Mouse (Mus musculus): ENCODE measurements around the gene Slc44a5. TPM values are rescaled to one million over a fixed set of nuclear protein-coding genes. Genes with fewer than 3 reads are reported as not detected.

Slc44a5 gene
- polyA plus RNA-seq, 1 experiment from 2014 or later: 9.9 TPM

- Histone ChIP-seq H3K4me2 (no peak overlapping the region), H3K4me1 (peaks cover 5% of the 10 kb centered on the region; the same call in 1 of the 2 replicates), H3K9me3 (no peaks in the 10 kb centered on the region), H3K9ac (no peak overlapping the region), H3K36me3 (replicated peaks) (no peaks in the 10 kb centered on the region), H3K27me3 (replicated peaks) (no peaks in the 10 kb centered on the region), H3K27ac (no peak overlapping the region), H3K4me3 (no peak overlapping the region)
- ATAC-seq (replicated peaks): no peak; the same call in 1 of the 2 replicates
- WGBS: 92% methylated on average over 4 of the region's 4 CpGs
These were observed 142.2 kb downstream of the Slc44a5 start for GRCm38 (mm10) chr3:154115478-154115877.

- no peaks in the 10 kb centered on the region for H3K36me3 ChIP-seq (replicated peaks)
- no peak overlapping the region for H3K4me3 ChIP-seq
- H3K4me1 ChIP-seq: peaks cover 5% of the 10 kb centered on the region; the same call in 1 of the 2 replicates
- no peaks in the 10 kb centered on the region for H3K27me3 ChIP-seq (replicated peaks)
- H3K9ac ChIP-seq: no peak overlapping the region
- H3K27ac ChIP-seq: no peak overlapping the region
- no peaks in the 10 kb centered on the region for H3K9me3 ChIP-seq
- ATAC-seq (replicated peaks): no peak
- H3K4me2 ChIP-seq: no peak overlapping the region
- 76% methylated on average over 5 of the region's 5 CpGs for WGBS
These were observed 142.8 kb downstream of the Slc44a5 start for GRCm38 (mm10) chr3:154116000-154116399.

DNA sequence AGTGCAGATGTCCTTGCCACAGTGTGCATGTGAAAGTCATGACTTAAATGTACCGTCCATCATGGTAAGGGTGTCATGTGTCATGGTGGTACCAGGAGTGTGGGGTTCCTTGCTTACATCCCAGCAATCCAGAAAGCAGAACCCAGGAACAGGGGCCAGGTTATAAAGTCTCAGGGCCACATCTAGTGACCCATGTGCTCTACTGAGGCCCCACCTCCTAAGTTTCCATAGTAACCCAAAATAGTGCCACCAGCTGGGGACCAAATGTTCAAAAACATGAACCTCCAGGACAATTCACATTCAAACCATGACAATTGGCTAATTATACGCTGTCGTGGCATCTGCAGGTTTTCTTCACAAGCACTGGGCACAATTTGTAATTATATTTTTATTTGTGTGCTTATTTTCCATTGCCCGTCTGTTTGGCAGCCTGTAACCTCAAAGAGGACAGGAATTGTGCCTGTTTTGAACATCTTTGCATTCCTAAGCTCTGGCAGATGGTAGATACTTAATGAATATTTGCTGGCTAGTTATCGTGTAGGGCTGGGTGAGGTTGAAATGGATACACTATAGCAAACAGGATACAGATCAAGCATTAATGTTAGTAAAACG is 145.9 kb downstream of the Slc44a5 start:
- no peak overlapping the region for H3K9ac ChIP-seq
- 38% methylated on average over 6 of the region's 6 CpGs for WGBS
- H3K36me3 ChIP-seq (replicated peaks): no peaks in the 10 kb centered on the region
- no peak overlapping the region for H3K4me3 ChIP-seq
- H3K27me3 ChIP-seq (replicated peaks): no peaks in the 10 kb centered on the region
- no peaks in the 10 kb centered on the region for H3K9me3 ChIP-seq
- no peak overlapping the region for H3K4me2 ChIP-seq
- H3K27ac ChIP-seq: no peak overlapping the region
- peaks cover 5% of the 10 kb centered on the region; the same call in 1 of the 2 replicates for H3K4me1 ChIP-seq
- no peak for ATAC-seq (replicated peaks)

DNA sequence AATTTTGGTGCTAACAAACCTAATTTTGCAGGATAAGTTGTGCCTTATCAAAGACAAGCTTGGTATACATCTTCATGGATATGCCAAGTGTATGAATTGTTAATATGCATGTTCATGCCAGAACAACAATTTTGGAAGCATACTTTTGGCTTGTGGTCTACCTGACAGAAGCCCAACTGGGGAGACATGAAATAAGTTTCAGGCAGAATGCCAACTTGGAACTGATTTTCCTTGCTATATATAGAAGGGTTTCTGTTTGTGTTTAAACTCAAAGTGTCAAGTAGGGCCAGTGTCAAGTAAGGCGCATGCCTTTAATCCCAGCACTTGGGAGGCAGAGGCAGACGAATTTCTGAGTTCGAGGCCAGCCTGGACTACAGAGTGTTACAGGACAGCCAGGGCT is 149.3 kb downstream of the Slc44a5 start:
- Histone ChIP-seq H3K4me3 (no peak overlapping the region), H3K27ac (no peak overlapping the region), H3K9ac (no peak overlapping the region), H3K36me3 (replicated peaks) (no peaks in the 10 kb centered on the region), H3K9me3 (no peaks in the 10 kb centered on the region), H3K4me2 (no peak overlapping the region), H3K27me3 (replicated peaks) (no peaks in the 10 kb centered on the region), H3K4me1 (peaks cover 17% of the 10 kb centered on the region; the same call in 1 of the 2 replicates)
- no peak for ATAC-seq (replicated peaks)
- 95% methylated on average over 3 of the region's 3 CpGs for WGBS

- 16% methylated on average over 15 of the region's 15 CpGs for WGBS
- Histone ChIP-seq H3K4me2 (no peak overlapping the region), H3K9me3 (no peaks in the 10 kb centered on the region), H3K4me3 (no peak overlapping the region), H3K36me3 (replicated peaks) (no peaks in the 10 kb centered on the region), H3K27ac (no peak overlapping the region), H3K4me1 (peaks cover 12% of the 10 kb centered on the region; the same call in 1 of the 2 replicates), H3K27me3 (replicated peaks) (no peaks in the 10 kb centered on the region), H3K9ac (no peak overlapping the region)
- peak; percentile 87 for ATAC-seq (replicated peaks)
These were observed 151.8 kb downstream of the Slc44a5 start for GRCm38 (mm10) chr3:154124890-154125575.

- 24% methylated on average over 7 of the region's 7 CpGs for WGBS
These were observed 152.6 kb downstream of the Slc44a5 start for GRCm38 (mm10) chr3:154125768-154126376.

GRCm38 (mm10) chr3:154127246-154127645 is 154.0 kb downstream of the Slc44a5 start:
- H3K27me3 ChIP-seq (replicated peaks): no peaks in the 10 kb centered on the region
- no peak overlapping the region for H3K4me3 ChIP-seq
- peaks cover 12% of the 10 kb centered on the region; the same call in 1 of the 2 replicates for H3K4me1 ChIP-seq
- WGBS: 77% methylated on average over 3 of the region's 3 CpGs
- no peak overlapping the region for H3K4me2 ChIP-seq
- H3K27ac ChIP-seq: no peak overlapping the region
- no peaks in the 10 kb centered on the region for H3K36me3 ChIP-seq (replicated peaks)
- no peak for ATAC-seq (replicated peaks)
- no peak overlapping the region for H3K9ac ChIP-seq
- H3K9me3 ChIP-seq: no peaks in the 10 kb centered on the region

More at GRCm38 (mm10) chr3:154125768-154126376, 152.6 kb downstream of the Slc44a5 start:
- Histone ChIP-seq H3K4me2 (no peak overlapping the region), H3K9me3 (no peaks in the 10 kb centered on the region), H3K27ac (no peak overlapping the region), H3K4me3 (no peak overlapping the region), H3K4me1 (peaks cover 12% of the 10 kb centered on the region; the same call in 1 of the 2 replicates), H3K36me3 (replicated peaks) (no peaks in the 10 kb centered on the region), H3K27me3 (replicated peaks) (no peaks in the 10 kb centered on the region), H3K9ac (no peak overlapping the region)
- peak; percentile 21; the same call in 1 of the 2 replicates for ATAC-seq (replicated peaks)

DNA sequence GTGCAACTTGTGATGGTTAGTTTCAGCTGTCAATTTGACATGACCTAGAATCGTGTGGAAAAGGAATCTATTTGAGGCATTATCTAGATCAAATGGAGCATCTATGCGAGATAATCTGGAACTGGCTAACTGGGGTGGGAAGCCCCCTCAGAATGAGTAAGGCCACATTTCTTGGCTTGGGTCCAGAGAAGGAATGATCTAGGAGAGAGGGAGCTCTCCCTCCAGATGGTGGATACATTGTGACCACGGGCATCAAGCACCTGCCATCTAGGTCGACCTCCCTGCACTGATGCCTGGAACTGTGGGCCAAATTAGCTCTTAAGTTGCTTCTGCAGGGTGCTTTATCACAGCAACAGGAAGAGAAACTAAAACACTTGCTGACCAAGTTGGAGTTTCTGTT is 155.8 kb downstream of the Slc44a5 start:
- ATAC-seq (replicated peaks): no peak
- WGBS: 68% methylated on average over 4 of the region's 4 CpGs
- Histone ChIP-seq H3K27me3 (replicated peaks) (no peaks in the 10 kb centered on the region), H3K36me3 (replicated peaks) (no peaks in the 10 kb centered on the region), H3K9me3 (no peaks in the 10 kb centered on the region), H3K4me2 (no peak overlapping the region), H3K27ac (no peak overlapping the region), H3K4me1 (peaks cover 12% of the 10 kb centered on the region; the same call in 1 of the 2 replicates), H3K9ac (no peak overlapping the region), H3K4me3 (no peak overlapping the region)

- H3K36me3 ChIP-seq (replicated peaks): no peaks in the 10 kb centered on the region
- no peaks in the 10 kb centered on the region for H3K9me3 ChIP-seq
- no peak overlapping the region for H3K27ac ChIP-seq
- H3K4me1 ChIP-seq: peaks cover 4% of the 10 kb centered on the region; the same call in 1 of the 2 replicates
- ATAC-seq (replicated peaks): no peak
- no peak overlapping the region for H3K4me2 ChIP-seq
- 90% methylated on average over 6 of the region's 6 CpGs for WGBS
- H3K9ac ChIP-seq: no peak overlapping the region
- no peaks in the 10 kb centered on the region for H3K27me3 ChIP-seq (replicated peaks)
- no peak overlapping the region for H3K4me3 ChIP-seq
These were observed 157.3 kb downstream of the Slc44a5 start for GRCm38 (mm10) chr3:154130431-154131114.

GRCm38 (mm10) chr3:154133986-154134385 is 160.8 kb downstream of the Slc44a5 start:
- no peaks in the 10 kb centered on the region for H3K27me3 ChIP-seq (replicated peaks)
- H3K9ac ChIP-seq: no peak overlapping the region
- no peaks in the 10 kb centered on the region for H3K9me3 ChIP-seq
- no peak overlapping the region for H3K4me3 ChIP-seq
- no peak overlapping the region for H3K27ac ChIP-seq
- WGBS: 89% methylated on average over 6 of the region's 6 CpGs
- H3K4me2 ChIP-seq: no peak overlapping the region
- no peak for ATAC-seq (replicated peaks)
- H3K4me1 ChIP-seq: no peaks in the 10 kb centered on the region
- H3K36me3 ChIP-seq (replicated peaks): no peaks in the 10 kb centered on the region

- H3K27me3 ChIP-seq (replicated peaks): no peaks in the 10 kb centered on the region
- 87% methylated on average over 2 of the region's 2 CpGs for WGBS
- no peak overlapping the region for H3K4me2 ChIP-seq
- H3K9me3 ChIP-seq: no peaks in the 10 kb centered on the region
- no peak overlapping the region for H3K27ac ChIP-seq
- no peaks in the 10 kb centered on the region for H3K4me1 ChIP-seq
- no peak overlapping the region for H3K9ac ChIP-seq
- H3K4me3 ChIP-seq: no peak overlapping the region
- no peak for ATAC-seq (replicated peaks)
- no peaks in the 10 kb centered on the region for H3K36me3 ChIP-seq (replicated peaks)
These were observed 161.5 kb downstream of the Slc44a5 start for GRCm38 (mm10) chr3:154134701-154135100.

DNA sequence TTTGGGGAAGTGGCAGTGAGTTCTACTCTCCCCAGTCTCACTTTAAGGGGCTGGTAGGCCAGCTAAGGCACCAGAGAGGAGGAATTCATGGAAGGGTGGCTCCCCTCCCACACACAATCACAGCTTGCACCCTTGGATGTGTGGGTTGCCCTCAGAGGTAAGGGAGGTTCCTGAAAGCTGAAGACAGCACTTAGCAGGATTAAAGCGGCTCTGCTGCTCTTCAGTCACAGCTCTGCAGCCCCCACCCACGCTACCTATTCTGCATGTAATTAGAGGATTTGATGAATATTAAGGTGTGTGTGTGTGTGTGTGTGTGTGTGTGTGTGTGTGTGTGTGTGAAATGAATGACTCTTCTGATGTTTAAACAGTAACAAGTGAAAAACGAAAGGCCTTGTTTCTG is 163.3 kb downstream of the Slc44a5 start:
- Histone ChIP-seq H3K9ac (no peak overlapping the region), H3K27me3 (replicated peaks) (no peaks in the 10 kb centered on the region), H3K4me1 (no peaks in the 10 kb centered on the region), H3K9me3 (no peaks in the 10 kb centered on the region), H3K27ac (no peak overlapping the region), H3K36me3 (replicated peaks) (no peaks in the 10 kb centered on the region), H3K4me3 (no peak overlapping the region), H3K4me2 (no peak overlapping the region)
- WGBS: 83% methylated on average over 3 of the region's 3 CpGs
- no peak for ATAC-seq (replicated peaks)

All from midbrain, embryonic 15.5 days (tissue).